Mouse (Mus musculus): ENCODE measurements around the gene Zfp981. TPM values are rescaled to one million over a fixed set of nuclear protein-coding genes. Genes with fewer than 3 reads are reported as not detected.
"Not testable (repeated sequence)": the region's sequence is repeated elsewhere in the genome, so short reads cannot be mapped to it uniquely, and the experiment has no call there.

Zfp981 gene
- polyA plus RNA-seq, 1 experiment from 2014 or later: 0.05 TPM

- not testable (repeated sequence) for H3K4me2 ChIP-seq (replicated peaks); H3K36me3 ChIP-seq; H3K9ac ChIP-seq; H3K4me3 ChIP-seq (replicated peaks); H3K4me1 ChIP-seq; H3K27me3 ChIP-seq; H3K27ac ChIP-seq (replicated peaks); ATAC-seq (ENCODE audit: insufficient number of reproducible peaks, low FRiP score, low TSS enrichment, low read depth)
- peaks cover 12% of the 10 kb centered on the region for H3K9me3 ChIP-seq (replicated peaks)
- WGBS: 94% methylated on average over 10 of the region's 12 CpGs
These were observed 31.8 kb upstream of the Zfp981 start for GRCm38 (mm10) chr4:146469984-146470383.

GRCm38 (mm10) chr4:146474181-146474580, 27.6 kb upstream of the Zfp981 start:
- not testable (repeated sequence) for H3K4me3 ChIP-seq (replicated peaks); ATAC-seq (ENCODE audit: insufficient number of reproducible peaks, low FRiP score, low TSS enrichment, low read depth); H3K36me3 ChIP-seq; H3K4me2 ChIP-seq (replicated peaks); H3K9ac ChIP-seq; H3K27ac ChIP-seq (replicated peaks); H3K4me1 ChIP-seq; H3K27me3 ChIP-seq
- no CpG with 5 or more reads among the region's 1 CpGs for WGBS
- H3K9me3 ChIP-seq (replicated peaks): peaks cover 34% of the 10 kb centered on the region

- peak; percentile 86 for ATAC-seq (ENCODE audit: insufficient number of reproducible peaks, low FRiP score, low TSS enrichment, low read depth)
- H3K9me3 ChIP-seq (replicated peaks): peaks cover 32% of the 10 kb centered on the region
- not testable (repeated sequence) for H3K27me3 ChIP-seq; H3K9ac ChIP-seq; H3K4me2 ChIP-seq (replicated peaks); H3K4me1 ChIP-seq; H3K27ac ChIP-seq (replicated peaks); H3K36me3 ChIP-seq; H3K4me3 ChIP-seq (replicated peaks)
- WGBS: 61% methylated on average over 81 of the region's 94 CpGs
These were observed 26.8 kb upstream of the Zfp981 start for GRCm38 (mm10) chr4:146474716-146475676.

- not testable (repeated sequence) for H3K36me3 ChIP-seq; H3K4me3 ChIP-seq (replicated peaks); H3K4me2 ChIP-seq (replicated peaks); H3K4me1 ChIP-seq; H3K27me3 ChIP-seq; H3K9ac ChIP-seq; ATAC-seq (ENCODE audit: insufficient number of reproducible peaks, low FRiP score, low TSS enrichment, low read depth); H3K27ac ChIP-seq (replicated peaks)
- WGBS: 95% methylated on average over 2 of the region's 2 CpGs
- H3K9me3 ChIP-seq (replicated peaks): peaks cover 43% of the 10 kb centered on the region
These were observed 25.6 kb upstream of the Zfp981 start for GRCm38 (mm10) chr4:146476260-146476659.

- WGBS: 73% methylated on average over 3 of the region's 3 CpGs
- H3K27ac ChIP-seq (replicated peaks); H3K4me1 ChIP-seq; H3K9ac ChIP-seq; H3K4me2 ChIP-seq (replicated peaks); H3K36me3 ChIP-seq; H3K4me3 ChIP-seq (replicated peaks); ATAC-seq (ENCODE audit: insufficient number of reproducible peaks, low FRiP score, low TSS enrichment, low read depth); H3K27me3 ChIP-seq: not testable (repeated sequence)
- H3K9me3 ChIP-seq (replicated peaks): peaks cover 48% of the 10 kb centered on the region
These were observed 24.9 kb upstream of the Zfp981 start for GRCm38 (mm10) chr4:146476959-146477358.

- H3K9me3 ChIP-seq (replicated peaks): peaks cover 79% of the 10 kb centered on the region
- ATAC-seq (ENCODE audit: insufficient number of reproducible peaks, low FRiP score, low TSS enrichment, low read depth): peak; percentile 68; the same call in 1 of the 2 replicates
- not testable (repeated sequence) for H3K27ac ChIP-seq (replicated peaks); H3K9ac ChIP-seq; H3K4me3 ChIP-seq (replicated peaks); H3K4me2 ChIP-seq (replicated peaks); H3K36me3 ChIP-seq; H3K4me1 ChIP-seq; H3K27me3 ChIP-seq
- WGBS: 68% methylated on average over 6 of the region's 6 CpGs
These were observed 21.3 kb upstream of the Zfp981 start for GRCm38 (mm10) chr4:146480376-146481096.

GRCm38 (mm10) chr4:146482546-146482945, 19.3 kb upstream of the Zfp981 start:
- not testable (repeated sequence) for ATAC-seq (ENCODE audit: insufficient number of reproducible peaks, low FRiP score, low TSS enrichment, low read depth); H3K4me2 ChIP-seq (replicated peaks); H3K4me1 ChIP-seq; H3K27me3 ChIP-seq; H3K9ac ChIP-seq; H3K36me3 ChIP-seq; H3K27ac ChIP-seq (replicated peaks); H3K4me3 ChIP-seq (replicated peaks)
- peaks cover 70% of the 10 kb centered on the region for H3K9me3 ChIP-seq (replicated peaks)
- WGBS: 85% methylated on average over 10 of the region's 10 CpGs

GRCm38 (mm10) chr4:146483571-146484280, 18.1 kb upstream of the Zfp981 start:
- H3K4me1 ChIP-seq; H3K36me3 ChIP-seq; H3K27me3 ChIP-seq; H3K4me3 ChIP-seq (replicated peaks); H3K9ac ChIP-seq; H3K27ac ChIP-seq (replicated peaks); H3K4me2 ChIP-seq (replicated peaks): not testable (repeated sequence)
- ATAC-seq (ENCODE audit: insufficient number of reproducible peaks, low FRiP score, low TSS enrichment, low read depth): peak; percentile 60
- WGBS: 69% methylated on average over 13 of the region's 13 CpGs
- H3K9me3 ChIP-seq (replicated peaks): peaks cover 61% of the 10 kb centered on the region

GRCm38 (mm10) chr4:146484676-146485075, 17.2 kb upstream of the Zfp981 start:
- H3K4me2 ChIP-seq (replicated peaks); ATAC-seq (ENCODE audit: insufficient number of reproducible peaks, low FRiP score, low TSS enrichment, low read depth); H3K4me1 ChIP-seq; H3K27ac ChIP-seq (replicated peaks); H3K4me3 ChIP-seq (replicated peaks); H3K9ac ChIP-seq; H3K27me3 ChIP-seq; H3K36me3 ChIP-seq: not testable (repeated sequence)
- peaks cover 59% of the 10 kb centered on the region for H3K9me3 ChIP-seq (replicated peaks)

GRCm38 (mm10) chr4:146485183-146485939, 16.5 kb upstream of the Zfp981 start:
- H3K4me2 ChIP-seq (replicated peaks); H3K27ac ChIP-seq (replicated peaks); H3K4me3 ChIP-seq (replicated peaks); H3K4me1 ChIP-seq; H3K36me3 ChIP-seq; H3K9ac ChIP-seq; ATAC-seq (ENCODE audit: insufficient number of reproducible peaks, low FRiP score, low TSS enrichment, low read depth); H3K27me3 ChIP-seq: not testable (repeated sequence)
- peaks cover 57% of the 10 kb centered on the region for H3K9me3 ChIP-seq (replicated peaks)
- WGBS: 67% methylated on average over 6 of the region's 6 CpGs

All from embryonic facial prominence, embryonic 15.5 days (tissue).